Mouse (Mus musculus) lung, postnatal 10 days (tissue): ENCODE data around the gene Ptprm.

Source experiments
- DNase-seq: peaks from one replicate; pipeline ENCODE4 v3.0.0; 2021

Ptprm gene

GRCm38 (mm10) chr17:67277124-67277910, 76.9 kb downstream of the Ptprm start:
- DNase-seq, result no peak

- peak; percentile 18 for DNase-seq
Observed at GRCm38 (mm10) chr17:67274531-67275094, 79.6 kb downstream of the Ptprm start.

GRCm38 (mm10) chr17:67272928-67273327, 81.3 kb downstream of the Ptprm start:
- peak; percentile 48 for DNase-seq

GRCm38 (mm10) chr17:67268475-67269080, 85.7 kb downstream of the Ptprm start:
- peak; percentile 23 for DNase-seq

- DNase-seq, result no peak
Observed at GRCm38 (mm10) chr17:67266270-67266669, 88.0 kb downstream of the Ptprm start.

GRCm38 (mm10) chr17:67265520-67265919, 88.7 kb downstream of the Ptprm start:
- DNase-seq, result no peak

GRCm38 (mm10) chr17:67264716-67265115, 89.5 kb downstream of the Ptprm start:
- no peak for DNase-seq

GRCm38 (mm10) chr17:67263024-67263423, 91.2 kb downstream of the Ptprm start:
- DNase-seq, result peak; percentile 37

- DNase-seq, result no peak
Observed at GRCm38 (mm10) chr17:67260016-67260415, 94.2 kb downstream of the Ptprm start.

GRCm38 (mm10) chr17:67257780-67258179, 96.5 kb downstream of the Ptprm start:
- DNase-seq, result no peak

GRCm38 (mm10) chr17:67256171-67256570, 98.1 kb downstream of the Ptprm start:
- DNase-seq, result no peak

- no peak for DNase-seq
Observed at GRCm38 (mm10) chr17:67253445-67253844, 100.8 kb downstream of the Ptprm start.

GRCm38 (mm10) chr17:67252992-67253391, 101.3 kb downstream of the Ptprm start:
- peak; percentile 16 for DNase-seq

GRCm38 (mm10) chr17:67245273-67245875, 108.9 kb downstream of the Ptprm start:
- no peak for DNase-seq

GRCm38 (mm10) chr17:67242774-67243495, 111.3 kb downstream of the Ptprm start:
- DNase-seq, result no peak

GRCm38 (mm10) chr17:67241951-67242773, 112.1 kb downstream of the Ptprm start:
- no peak for DNase-seq

GRCm38 (mm10) chr17:67238866-67239265, 115.4 kb downstream of the Ptprm start:
- no peak for DNase-seq

GRCm38 (mm10) chr17:67237407-67237806, 116.8 kb downstream of the Ptprm start:
- DNase-seq, result no peak

- DNase-seq, result no peak
Observed at GRCm38 (mm10) chr17:67233063-67233462, 121.2 kb downstream of the Ptprm start.

GRCm38 (mm10) chr17:67226991-67227390, 127.3 kb downstream of the Ptprm start:
- no peak for DNase-seq

GRCm38 (mm10) chr17:67215326-67215725, 138.9 kb downstream of the Ptprm start:
- no peak for DNase-seq

- no peak for DNase-seq
Observed at GRCm38 (mm10) chr17:67213711-67214110, 140.5 kb downstream of the Ptprm start.
